Mouse (Mus musculus) adrenal gland, postnatal 25 days (tissue): ENCODE results near the gene Hhip. TPM values are rescaled to one million over a fixed set of nuclear protein-coding genes. Genes with fewer than 3 reads are reported as not detected.
"Not testable (repeated sequence)": the region's sequence is repeated elsewhere in the genome, so short reads cannot be mapped to it uniquely, and the experiment has no call there.

Source experiments
- DNase-seq: peaks from one replicate; pipeline ENCODE4 v3.0.0; 2021; ENCODE audit warnings: mixed read lengths
- total RNA-seq: library from RNA; stranded (reverse); gene quantifications from 2 replicates; pipeline ENCODE4 v1.2.3, GENCODE M21; 2021

Gene Hhip
- total RNA-seq, 1 experiment from 2014 or later, result 4.6 TPM

DNA sequence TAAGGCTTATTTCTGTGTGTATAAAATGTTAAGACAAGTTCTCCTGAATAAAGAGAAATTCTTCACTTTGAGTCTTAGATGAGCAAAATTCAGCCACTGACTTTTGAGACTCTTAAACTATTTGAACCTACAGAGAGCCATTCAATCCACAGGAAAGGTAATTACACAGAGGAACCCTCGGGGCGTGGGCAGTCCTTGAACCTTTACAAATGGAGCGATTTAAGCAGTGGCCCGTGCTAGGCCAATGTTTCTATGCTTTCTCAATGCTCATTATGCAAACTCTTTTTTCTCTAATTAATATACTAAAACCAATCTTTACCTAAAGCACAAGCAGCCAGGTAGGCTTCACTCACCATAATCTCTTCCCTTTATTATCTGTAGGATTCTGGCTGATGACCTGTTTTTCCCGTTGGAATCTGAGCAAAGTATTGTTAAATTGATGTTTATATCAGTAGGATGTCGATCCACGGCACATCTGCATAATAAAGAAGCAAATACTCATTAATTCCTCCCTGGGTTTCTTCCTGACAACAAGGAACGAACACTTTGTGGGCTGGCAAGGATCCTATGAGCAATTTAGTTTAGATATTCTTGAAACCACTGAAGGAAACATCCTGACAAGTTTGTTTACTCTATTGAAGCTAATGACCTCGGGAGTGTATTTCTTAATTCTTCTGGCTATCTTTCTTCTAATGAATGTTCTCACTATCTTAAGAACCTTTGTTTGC is 65.5 kb downstream of the Hhip start:
- DNase-seq, result no peak

GRCm38 (mm10) chr8:79991420-79991819 is 66.4 kb downstream of the Hhip start:
- not testable (repeated sequence) for DNase-seq

- no peak for DNase-seq
Observed at GRCm38 (mm10) chr8:79984946-79985345, 72.9 kb downstream of the Hhip start.

GRCm38 (mm10) chr8:79982144-79982543 is 75.7 kb downstream of the Hhip start:
- no peak for DNase-seq

- no peak for DNase-seq
Observed at GRCm38 (mm10) chr8:79966159-79966558, 91.6 kb downstream of the Hhip start.

DNA sequence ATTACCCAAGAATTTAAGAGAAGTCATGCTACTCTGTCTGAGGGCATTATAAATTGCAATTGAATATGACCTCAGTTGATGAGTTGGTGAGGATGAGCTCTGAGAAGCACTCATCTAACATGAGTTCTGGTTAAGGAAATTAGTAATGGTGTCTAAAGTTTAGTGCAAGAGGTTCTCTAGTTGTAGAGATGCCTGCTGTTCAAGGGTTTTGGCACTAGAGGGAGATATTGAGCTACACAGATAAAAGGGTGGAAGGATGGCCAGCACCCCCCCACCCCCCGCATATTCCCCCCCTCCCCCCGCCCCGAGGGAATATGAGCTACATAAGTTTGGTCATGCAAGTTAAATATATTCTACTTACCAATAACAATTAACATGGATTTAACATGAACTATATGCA is 104.9 kb downstream of the Hhip start:
- no peak for DNase-seq

GRCm38 (mm10) chr8:79950376-79950775 is 107.4 kb downstream of the Hhip start:
- DNase-seq, result no peak

DNA sequence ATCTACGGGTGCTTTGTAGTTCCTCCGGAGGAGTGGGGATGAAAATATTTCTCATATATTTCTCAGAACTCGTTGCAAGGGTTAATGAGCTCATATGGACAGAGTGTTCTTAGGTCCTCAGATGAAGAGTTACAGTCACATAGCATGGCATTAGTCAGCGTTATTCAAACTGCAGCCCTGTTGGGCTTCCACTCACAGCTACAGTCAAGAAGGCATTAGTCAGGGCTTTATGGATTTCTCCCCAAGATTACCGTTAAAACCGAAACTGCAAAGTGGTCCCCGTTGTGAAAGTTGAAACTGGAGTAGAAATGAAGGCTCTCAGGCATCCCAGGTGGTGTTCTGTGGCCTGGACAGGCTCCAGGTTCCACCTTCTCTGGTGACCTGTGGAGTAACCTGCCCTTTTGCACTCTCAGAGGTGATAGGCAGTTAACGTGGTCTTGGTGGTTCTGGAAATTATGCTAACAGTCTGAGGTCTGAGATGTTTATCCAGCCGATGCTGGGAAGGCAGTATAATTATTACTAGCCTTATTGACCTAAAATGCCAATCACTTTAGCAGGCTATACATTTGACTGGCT is 112.2 kb downstream of the Hhip start:
- DNase-seq, result no peak

DNA sequence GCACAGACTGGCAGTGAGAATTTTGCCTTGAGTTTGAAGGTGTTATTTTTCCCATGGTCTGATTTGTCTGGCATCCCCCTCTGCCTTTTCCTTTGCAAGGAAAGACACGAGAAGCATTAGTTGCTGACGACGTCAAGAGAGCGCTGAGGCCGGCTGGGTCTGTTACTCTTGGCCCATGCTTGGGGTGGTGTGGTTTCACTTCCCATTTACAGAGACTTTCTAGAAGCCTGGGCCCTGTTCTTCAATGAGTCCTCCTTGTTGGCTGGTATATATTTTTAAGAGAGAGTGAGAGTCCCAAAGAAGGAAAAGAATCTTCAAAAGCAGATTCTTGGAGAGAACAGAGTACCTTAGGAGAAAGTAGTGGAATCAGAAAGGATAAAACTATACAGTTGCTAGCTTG is 116.7 kb downstream of the Hhip start:
- no peak for DNase-seq

GRCm38 (mm10) chr8:79936856-79937445 is 120.9 kb downstream of the Hhip start:
- DNase-seq, result no peak

DNA sequence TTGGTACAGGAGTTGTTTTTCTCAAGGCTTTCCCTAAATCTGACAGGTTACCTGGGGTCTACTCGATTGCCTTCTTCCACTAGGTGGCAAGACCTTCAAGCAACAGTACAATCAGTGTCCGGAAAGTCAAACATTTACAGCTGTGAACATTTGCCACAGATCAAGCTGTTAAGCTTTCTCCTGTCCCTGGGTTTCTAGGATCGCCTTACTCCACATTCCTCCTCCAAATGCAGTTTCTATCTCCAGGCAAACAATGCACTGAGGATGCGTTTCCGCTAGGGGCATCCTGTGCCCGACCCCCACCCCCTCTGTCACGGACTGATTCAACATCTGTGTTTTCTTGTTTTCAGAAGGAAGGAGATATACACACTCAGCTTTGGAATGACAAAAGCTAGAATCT is 122.0 kb downstream of the Hhip start:
- DNase-seq, result no peak

DNA sequence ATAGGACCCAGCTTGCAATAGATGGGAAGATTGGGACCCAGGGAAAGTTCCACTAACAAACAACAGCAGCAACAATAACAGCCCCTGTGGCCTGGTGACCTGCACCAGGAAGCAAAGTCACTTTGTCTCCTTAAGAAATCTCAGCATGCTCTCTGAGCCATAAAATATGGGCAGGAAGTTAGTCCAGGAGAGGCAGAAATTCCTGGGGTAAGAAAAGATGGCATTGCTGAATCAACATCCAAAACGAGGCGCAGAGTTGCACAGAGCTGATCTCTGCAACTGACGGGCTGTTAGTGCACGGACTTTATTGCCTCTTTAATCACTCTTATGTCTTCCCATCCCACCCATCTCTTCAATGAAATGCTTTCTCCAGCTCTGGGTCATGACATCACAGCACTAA is 128.6 kb downstream of the Hhip start:
- no peak for DNase-seq

GRCm38 (mm10) chr8:79917211-79917610 is 140.6 kb downstream of the Hhip start:
- DNase-seq, result no peak
